Mouse (Mus musculus) liver, adult (tissue): ENCODE results near the gene Dclre1b.

Experiments
- GATA4 ChIP-seq: IDR thresholded peaks from 2 replicates; pipeline ENCODE4 v1.6.1; 2014; ENCODE audit warnings: mild to moderate bottlenecking, low read length; ENCODE audit not compliant: insufficient replicate concordance

Dclre1b gene

DNA sequence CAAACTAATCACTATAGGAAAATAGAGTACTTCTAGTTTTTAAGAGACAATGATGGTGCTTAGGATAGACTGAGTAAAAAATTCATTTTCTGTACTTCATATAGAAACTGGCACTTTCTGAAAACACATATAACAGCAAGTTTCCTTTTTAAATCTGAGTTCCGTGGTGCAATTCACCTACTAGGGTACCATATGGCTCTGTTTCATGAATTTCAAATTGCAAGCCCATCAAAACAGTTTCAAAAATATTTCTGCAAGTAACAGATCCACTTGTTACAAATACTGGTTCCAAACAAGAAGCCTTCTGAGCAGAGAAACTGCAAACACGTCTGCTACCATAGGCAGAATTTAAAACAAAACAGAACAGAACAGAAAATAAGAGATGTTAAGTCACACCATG lies 57.7 kb downstream of the Dclre1b start:
- TF ChIP-seq GATA4, result no peak
